Mouse (Mus musculus): ENCODE measurements around the gene Slc6a12.

DNA sequence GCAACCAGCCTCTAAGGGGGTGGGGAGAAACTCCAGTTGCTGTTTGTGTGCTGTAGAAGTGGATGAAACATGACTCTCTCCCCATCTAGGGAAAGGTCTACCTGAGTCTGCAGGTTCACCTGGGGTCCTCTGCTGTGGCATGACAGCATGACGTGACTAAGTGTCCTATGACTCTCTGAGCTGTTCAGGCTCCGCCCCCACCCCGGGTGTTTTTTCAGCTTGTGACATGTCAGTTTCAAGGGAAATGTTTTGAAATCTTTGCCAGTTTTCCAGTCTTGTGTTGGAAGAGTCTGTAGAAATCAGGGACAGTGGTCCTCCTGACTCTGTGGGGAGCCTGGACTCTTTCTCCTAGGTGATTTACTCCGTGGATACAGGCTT, 4.4 kb upstream of the Slc6a12 start:
- no peak for TF ChIP-seq POLR2A (IDR thresholded peaks at IDR 0.05; ENCODE audit: low read depth, low read length)
- no peak for TF ChIP-seq CTCF (IDR thresholded peaks at IDR 0.05; ENCODE audit: borderline replicate concordance, insufficient read depth, low read length)

All from embryonic fibroblast, embryonic 13.5 days (primary cell).